Mouse (Mus musculus): ENCODE measurements around the gene Snrnp48.

Snrnp48 gene

DNA sequence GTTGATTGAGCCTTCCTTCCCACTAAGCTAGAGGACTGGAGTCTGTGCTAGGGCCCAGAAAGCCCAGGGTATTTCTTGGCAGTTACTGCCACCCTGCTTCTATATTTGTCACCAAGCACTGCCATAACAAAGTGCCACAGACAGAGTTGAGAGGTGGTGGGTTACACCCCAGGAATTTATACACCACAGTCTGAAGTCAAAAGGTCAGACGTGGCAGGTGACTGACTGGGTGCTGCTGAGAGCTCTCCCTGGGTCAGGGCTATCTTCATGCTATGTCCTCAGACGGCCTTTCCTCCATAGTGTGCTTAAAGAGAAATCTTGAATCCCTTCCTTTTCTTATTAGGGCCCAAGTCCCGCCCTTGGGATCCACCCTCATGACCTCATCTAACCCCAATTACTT, 67.9 kb downstream of the Snrnp48 start:
- no peak for DNase-seq
